Mouse (Mus musculus): Measurements from ENCODE around the gene Plcb4.

The Plcb4 gene

GRCm38 (mm10) chr2:135811453-135812101 lies 152.8 kb downstream of the Plcb4 start:
- DNase-seq (ENCODE audit: low spot score), result no peak

DNA sequence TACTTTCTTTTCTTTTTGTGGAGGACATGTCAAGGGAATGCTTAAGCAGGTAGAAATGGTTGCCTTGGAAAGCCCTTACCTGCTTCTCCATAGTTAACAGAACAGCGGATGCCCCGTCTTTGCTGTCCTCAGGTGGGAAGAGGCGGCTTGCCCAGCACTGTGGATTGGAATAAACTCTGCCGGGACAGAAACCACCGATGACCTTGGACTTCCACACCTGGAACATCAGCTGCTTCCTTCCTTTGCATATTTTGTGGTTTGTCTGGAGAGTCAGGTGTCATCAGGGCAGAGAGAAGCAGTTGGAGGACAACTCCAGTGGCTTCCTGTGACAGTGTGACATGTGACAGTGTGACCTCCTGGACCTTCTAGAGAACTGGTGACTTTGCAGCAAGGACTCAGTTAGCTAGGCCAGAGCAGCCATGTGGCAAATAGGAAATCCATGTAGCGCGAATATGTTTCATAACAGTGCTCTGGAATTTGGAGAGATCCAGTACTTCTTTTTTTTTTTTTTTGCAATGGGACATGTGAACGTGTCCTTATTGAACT lies 154.0 kb downstream of the Plcb4 start:
- no peak for DNase-seq (ENCODE audit: low spot score)

DNA sequence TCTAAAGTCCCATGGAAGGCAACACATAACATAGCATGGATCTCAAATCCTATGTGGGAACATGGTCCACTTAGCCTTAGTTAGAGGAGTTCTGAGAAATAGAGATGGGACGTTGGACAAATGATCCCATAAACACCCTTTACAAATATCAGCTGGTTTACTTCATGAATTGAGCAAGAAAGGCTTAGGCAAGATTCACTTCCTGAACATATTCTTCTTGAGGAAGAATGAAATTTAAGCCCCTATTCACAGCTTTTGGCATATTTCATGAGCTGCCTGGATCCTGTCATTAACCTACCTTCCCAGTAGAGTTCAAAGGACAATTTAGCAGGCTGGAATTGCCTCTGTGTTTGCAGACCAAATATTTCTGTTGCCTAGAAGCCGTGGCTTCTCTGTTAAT lies 161.9 kb downstream of the Plcb4 start:
- DNase-seq (ENCODE audit: low spot score), result no peak

- no peak for DNase-seq (ENCODE audit: low spot score)
Measured at GRCm38 (mm10) chr2:135823690-135824089, 164.9 kb downstream of the Plcb4 start.

- no peak for DNase-seq (ENCODE audit: low spot score)
Measured at GRCm38 (mm10) chr2:135824757-135825156, 165.9 kb downstream of the Plcb4 start.

DNA sequence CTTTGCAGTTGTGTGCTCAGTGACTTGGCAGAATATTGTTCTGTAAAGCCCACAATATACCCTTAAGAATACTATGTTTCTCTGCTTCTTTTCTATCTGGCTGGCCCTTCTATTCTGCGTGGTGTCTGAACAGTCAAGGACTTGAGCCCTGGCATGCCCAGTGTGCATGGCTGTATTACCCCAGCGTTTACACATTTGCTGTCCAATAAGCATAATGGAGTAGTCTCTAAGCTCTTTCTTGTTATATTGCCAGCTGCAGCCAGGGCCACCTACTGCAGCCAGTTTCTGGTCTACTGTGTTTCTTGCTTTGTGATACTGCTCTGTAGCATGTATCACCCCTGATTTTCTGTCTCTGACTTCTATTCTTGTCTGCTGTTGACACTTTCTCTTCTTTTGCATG lies 166.8 kb downstream of the Plcb4 start:
- DNase-seq (ENCODE audit: low spot score), result no peak

GRCm38 (mm10) chr2:135826616-135827360 lies 168.0 kb downstream of the Plcb4 start:
- DNase-seq (ENCODE audit: low spot score), result no peak

GRCm38 (mm10) chr2:135828446-135828845 lies 169.6 kb downstream of the Plcb4 start:
- no peak for DNase-seq (ENCODE audit: low spot score)

- DNase-seq (ENCODE audit: low spot score), result no peak
Measured at GRCm38 (mm10) chr2:135833743-135834142, 174.9 kb downstream of the Plcb4 start.

- DNase-seq (ENCODE audit: low spot score), result no peak
Measured at GRCm38 (mm10) chr2:135834435-135834834, 175.6 kb downstream of the Plcb4 start.

GRCm38 (mm10) chr2:135835911-135836310 lies 177.1 kb downstream of the Plcb4 start:
- no peak for DNase-seq (ENCODE audit: low spot score)

DNA sequence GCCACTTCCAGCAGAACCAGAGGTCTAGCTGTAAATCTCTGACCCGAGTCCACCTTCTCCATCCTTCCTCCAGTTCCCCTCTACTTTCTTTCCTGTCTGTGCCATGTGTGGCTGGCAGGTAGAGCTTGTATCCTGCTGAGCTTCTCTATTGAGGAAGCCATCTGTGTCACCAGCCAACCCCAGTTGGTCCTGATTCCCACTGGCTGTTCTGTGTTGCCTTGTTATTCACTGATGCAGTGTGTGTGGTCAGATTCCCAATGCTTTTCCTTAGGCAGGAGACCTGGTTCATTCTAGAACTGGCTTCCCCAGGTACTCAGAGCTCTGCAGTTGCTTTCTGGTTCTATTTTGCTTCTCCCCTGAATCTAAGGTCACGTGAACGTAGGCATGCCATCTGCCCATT lies 177.6 kb downstream of the Plcb4 start:
- DNase-seq (ENCODE audit: low spot score), result no peak

- no peak for DNase-seq (ENCODE audit: low spot score)
Measured at GRCm38 (mm10) chr2:135837730-135838129, 178.9 kb downstream of the Plcb4 start.

DNA sequence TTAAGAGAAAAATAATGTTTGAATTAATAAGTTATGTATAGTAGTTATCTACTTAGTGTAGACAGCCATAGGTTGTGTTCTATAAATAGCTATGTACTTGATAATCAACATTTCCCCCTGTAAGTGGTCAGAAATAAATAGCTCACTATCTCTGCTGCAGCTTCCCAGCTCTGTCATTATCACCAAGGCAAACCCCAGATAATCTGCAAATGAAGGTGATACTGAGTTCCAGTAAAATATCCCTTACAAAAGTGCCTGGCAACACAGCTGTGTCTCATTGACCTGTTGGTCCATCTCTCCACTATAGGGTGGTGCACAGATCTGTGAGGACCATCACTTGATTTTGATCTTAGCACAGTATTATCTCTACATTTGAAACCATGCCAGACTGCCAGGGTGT lies 179.3 kb downstream of the Plcb4 start:
- no peak for DNase-seq (ENCODE audit: low spot score)

GRCm38 (mm10) chr2:135838651-135839286 lies 180.0 kb downstream of the Plcb4 start:
- DNase-seq (ENCODE audit: low spot score), result no peak

DNA sequence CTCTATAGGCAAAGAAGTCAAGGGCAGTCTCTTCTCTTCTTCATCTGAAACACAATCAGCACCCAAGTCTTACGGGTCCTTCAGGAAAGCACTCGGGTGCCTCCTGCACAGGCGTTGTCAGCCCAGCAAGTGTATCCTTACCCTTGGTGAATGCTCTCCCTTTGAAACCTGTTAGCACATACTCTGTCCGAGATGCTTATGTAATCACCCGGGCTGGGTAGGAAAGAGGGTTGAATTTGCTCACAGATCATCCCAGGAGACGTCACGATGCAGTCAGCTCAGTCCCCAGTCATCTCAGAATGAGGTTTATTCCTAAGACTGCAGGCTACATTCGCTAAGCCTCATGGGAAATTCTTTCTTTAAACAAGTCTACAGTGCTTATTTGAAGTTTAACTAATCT lies 184.9 kb downstream of the Plcb4 start:
- DNase-seq (ENCODE audit: low spot score), result no peak

- no peak for DNase-seq (ENCODE audit: low spot score)
Measured at GRCm38 (mm10) chr2:135846903-135847302, 188.1 kb downstream of the Plcb4 start.

GRCm38 (mm10) chr2:135847738-135848137 lies 188.9 kb downstream of the Plcb4 start:
- no peak for DNase-seq (ENCODE audit: low spot score)

DNA sequence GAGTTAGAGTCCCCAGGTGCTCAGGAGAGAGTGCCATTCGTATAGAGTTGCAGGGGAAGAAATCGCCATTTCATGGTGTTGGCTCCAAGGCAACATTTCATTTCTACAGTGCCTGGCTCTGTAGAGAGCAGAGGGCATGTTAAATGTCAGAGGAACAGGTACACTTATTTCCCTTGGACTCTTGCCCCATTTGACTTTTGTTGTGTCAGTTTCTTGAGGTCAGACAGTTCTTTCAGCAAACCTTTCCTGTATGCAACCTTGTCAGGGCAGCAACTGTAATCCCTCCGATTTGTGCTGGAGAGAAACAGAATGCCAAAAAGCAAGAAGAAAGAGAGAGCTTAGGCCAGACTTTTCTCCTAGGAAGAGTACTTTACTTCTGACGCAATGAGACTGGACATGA lies 189.4 kb downstream of the Plcb4 start:
- DNase-seq (ENCODE audit: low spot score), result no peak

- no peak for DNase-seq (ENCODE audit: low spot score)
Measured at GRCm38 (mm10) chr2:135851964-135852363, 193.2 kb downstream of the Plcb4 start.

GRCm38 (mm10) chr2:135853085-135853484 lies 194.3 kb downstream of the Plcb4 start:
- no peak for DNase-seq (ENCODE audit: low spot score)

- DNase-seq (ENCODE audit: low spot score), result no peak
Measured at GRCm38 (mm10) chr2:135854059-135854458, 195.2 kb downstream of the Plcb4 start.

GRCm38 (mm10) chr2:135855890-135856490 lies 197.2 kb downstream of the Plcb4 start:
- DNase-seq (ENCODE audit: low spot score), result no peak
